Mouse (Mus musculus): ENCODE results near the gene Slc4a1.

Slc4a1 gene

DNA sequence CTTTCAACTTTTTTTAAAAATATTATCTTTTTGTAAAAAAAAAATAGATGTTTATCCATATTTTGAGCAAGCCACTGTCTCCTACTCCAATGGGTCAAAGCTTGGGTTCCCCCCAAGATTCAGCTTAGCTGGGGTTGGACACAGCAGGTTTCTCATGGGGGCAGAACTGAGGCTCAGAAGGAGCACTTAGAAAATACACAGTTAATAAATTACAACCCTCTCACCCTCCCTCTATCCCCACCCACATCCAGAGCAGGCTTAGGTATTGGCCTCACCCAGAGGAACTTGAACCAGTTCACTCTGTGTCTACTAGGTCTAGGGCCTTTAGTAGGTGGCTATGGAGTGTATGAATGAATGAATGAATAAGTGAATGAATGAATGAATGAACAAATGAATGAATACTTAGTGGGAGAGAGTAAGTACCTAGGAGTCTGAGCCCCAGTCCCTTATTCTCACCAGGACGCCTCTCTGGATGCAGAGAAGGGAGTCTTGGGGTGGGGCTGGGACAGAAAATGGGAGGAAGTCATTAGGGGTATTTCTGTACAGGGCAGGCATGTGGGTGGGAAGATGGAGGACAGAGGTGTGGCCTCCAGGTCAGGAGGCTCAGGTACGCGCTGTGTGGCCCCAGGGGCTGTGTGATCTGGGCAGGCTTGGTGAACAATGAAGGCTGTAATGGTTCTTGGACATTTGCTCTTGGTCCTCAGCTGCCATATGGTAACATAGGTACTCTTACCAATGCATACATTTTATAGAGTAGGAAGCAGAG is 16.6 kb downstream of the Slc4a1 start:
- DNase-seq, result no peak

DNA sequence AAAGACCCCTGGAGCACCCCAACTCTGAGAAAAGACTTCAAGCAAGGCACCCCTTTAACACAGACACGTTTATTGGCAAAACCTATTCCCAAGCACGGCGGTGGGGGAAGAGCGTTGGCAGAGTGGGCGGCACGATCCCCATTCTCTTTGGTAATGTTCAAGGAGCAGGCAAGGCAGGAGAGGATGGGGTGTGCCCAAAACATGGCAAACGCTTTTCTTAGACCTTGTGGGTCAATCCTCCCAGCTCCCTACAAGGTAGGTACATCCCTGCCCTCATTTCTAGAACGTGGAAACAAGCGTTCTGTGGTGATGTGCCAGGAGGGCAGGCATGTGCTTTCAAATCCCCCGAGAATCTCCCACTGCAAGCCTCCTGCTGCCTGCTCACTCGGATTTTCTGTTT is 17.2 kb downstream of the Slc4a1 start:
- no peak for DNase-seq

DNA sequence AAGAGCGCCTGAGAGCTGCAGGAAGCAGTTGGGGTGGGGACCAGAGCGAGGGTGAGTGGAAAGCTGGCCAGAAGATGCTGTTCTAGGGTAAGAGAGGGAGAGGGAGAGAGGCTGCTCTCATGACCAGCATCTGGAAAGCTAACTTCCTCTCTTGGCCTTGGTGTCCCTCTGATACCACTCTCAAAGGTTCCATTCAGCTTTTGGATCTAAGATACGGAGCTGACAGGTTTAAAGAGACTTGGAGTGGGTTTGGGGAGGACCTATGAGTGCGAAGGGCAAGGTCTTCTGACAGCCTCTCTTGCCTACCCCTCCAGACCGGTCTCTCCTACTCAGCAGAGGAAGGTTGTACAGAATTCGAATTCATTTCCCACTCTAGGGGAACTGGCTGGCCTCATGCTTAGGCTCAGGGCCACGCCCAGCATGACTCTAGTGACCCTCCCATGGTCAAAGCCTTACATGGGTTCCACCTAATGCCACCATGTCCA is 17.9 kb downstream of the Slc4a1 start:
- DNase-seq, result no peak

DNA sequence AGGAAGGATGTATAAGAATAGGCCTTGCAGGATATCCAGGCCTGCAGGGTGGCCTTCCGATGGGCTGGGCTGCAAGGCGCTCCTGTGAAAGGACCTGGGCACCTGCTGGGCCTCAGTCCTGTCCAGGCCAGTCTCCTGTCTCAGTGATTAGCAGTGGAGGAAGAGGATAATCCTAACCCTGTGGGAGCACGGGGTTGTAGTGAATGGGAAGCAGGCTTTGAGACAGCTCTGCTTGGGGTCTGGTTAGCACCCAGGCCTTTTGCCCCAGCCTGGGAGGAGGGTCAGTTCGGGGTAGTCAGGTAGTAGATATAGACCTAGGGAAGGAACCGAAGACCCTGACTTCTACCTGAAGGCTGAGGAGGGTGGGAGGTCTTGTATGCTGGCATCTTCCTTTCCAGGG is 18.3 kb downstream of the Slc4a1 start:
- no peak for DNase-seq

GRCm38 (mm10) chr11:102346926-102347325 is 19.1 kb downstream of the Slc4a1 start:
- DNase-seq, result no peak

GRCm38 (mm10) chr11:102344458-102344857 is 21.5 kb downstream of the Slc4a1 start:
- DNase-seq, result no peak

DNA sequence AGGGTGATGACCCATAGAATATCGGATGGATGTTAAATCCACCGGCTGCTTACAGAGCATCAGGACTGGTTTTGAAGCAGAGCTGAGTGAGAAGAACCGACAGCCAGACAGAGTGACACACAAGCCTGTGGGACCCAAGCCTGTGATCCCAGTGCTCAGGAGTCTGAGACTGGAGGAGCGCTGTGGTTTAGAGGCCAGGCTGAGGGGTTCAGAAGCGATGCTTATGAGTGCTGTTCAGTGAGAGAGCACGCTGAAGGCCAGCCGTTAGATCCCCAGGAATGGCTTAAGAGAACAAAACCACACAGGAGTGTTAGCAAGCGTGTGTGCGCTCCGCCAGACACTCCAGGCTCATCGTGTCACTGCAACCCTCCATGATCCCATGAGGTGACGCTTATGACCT is 23.3 kb downstream of the Slc4a1 start:
- no peak for DNase-seq

DNA sequence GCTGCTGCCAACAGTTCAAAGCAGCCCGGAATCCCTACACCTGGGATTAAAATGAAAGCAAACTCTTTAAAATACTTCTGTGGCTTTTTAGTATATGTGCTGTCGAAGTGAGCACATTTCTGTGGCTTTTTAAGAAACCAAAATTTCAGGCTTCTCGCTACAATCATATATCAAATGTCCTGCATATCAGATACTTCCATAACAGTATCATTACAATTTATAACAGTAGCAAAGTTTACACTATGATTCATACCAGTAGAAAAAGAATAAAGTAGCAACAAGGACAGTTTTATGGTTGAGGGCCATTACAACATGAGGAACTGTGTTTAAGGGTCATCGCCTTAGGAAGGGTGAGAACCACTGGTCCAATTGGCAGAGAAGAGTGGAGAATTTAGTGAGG is 24.9 kb downstream of the Slc4a1 start:
- no peak for DNase-seq

GRCm38 (mm10) chr11:102339624-102340023 is 26.4 kb downstream of the Slc4a1 start:
- DNase-seq, result peak; percentile 60 to 70

GRCm38 (mm10) chr11:102339195-102339594 is 26.8 kb downstream of the Slc4a1 start:
- peak; percentile 84 to 91 for DNase-seq

GRCm38 (mm10) chr11:102338561-102338960 is 27.4 kb downstream of the Slc4a1 start:
- peak; percentile 96 to 99 for DNase-seq

DNA sequence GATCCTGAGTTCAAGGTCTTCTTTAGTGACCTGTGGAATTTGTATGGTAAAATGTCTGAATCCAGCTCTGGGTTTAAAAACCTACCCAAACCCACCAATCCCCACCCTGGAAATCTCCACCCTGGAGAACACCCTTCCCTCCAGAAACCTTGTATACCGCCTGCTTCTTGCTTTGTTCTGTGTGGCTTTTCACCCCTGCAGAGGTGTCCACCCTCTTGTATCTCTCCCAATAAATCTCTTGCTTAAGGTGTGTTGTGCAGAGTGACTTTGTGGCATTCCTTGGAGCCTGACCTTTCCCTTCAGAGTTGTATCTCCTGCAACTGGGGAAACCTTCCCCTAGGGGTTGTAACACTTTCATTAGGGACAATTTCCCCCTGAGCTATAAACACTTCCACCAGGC is 28.1 kb downstream of the Slc4a1 start:
- DNase-seq, result no peak

DNA sequence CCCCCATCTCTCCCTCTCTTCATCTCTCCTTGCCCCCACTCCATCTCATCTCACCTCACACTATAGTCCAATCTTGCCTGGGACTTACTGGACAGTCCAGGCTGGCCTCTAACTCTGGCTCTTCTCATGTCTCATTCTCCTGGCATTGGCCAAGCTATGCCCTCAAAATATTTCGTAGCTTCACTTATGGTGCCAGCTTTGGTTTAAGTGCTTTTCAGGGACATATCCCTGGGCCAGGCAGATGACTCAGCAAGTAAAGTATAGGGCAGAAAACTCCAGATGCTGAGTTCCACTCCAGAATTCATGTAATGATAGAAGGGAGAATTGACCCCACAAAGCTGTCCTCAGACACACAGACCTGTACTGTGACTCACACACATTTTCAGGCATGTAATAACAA is 29.8 kb downstream of the Slc4a1 start:
- DNase-seq, result no peak

DNA sequence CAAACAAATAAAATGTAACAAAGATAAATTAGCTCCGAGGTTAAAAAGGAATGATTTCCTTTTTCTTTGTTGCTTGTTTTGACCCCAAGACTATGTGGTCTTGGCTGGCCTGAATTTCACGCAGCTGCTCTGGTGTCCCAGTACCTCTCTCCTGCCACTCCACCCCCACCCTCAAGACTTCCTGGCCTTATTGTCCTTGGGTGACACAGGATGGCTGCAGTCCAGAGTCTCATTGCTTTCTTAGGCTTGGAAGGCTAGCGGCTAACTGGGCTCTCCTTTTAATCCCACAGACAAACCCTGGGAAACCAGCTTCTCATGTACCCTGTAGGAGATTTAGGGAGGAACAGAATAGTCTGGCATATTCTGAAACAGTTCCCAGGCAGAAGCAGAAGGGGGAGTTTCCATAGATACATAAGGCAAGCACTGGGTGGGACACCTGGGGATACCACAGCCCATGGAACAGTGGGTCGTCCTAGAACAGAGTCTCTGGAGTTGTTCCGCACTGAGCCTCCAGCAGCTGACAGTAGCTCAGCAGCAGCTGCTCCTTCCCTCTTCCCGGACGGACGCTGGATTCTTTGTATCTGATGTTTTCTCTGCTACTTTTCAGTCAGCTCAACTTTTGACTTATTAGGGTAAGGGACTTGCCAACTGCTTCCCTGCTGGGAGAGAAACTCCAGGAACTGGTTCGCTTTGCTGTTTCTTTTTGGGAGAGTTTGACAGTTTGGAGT is 30.9 kb downstream of the Slc4a1 start:
- peak; percentile 30 to 45 for DNase-seq

- DNase-seq, result no peak
These were observed 32.0 kb downstream of the Slc4a1 start for GRCm38 (mm10) chr11:102334010-102334409.

- no peak for DNase-seq
These were observed 32.9 kb downstream of the Slc4a1 start for GRCm38 (mm10) chr11:102333061-102333460.

- DNase-seq, result no peak
These were observed 34.2 kb downstream of the Slc4a1 start for GRCm38 (mm10) chr11:102331806-102332205.

DNA sequence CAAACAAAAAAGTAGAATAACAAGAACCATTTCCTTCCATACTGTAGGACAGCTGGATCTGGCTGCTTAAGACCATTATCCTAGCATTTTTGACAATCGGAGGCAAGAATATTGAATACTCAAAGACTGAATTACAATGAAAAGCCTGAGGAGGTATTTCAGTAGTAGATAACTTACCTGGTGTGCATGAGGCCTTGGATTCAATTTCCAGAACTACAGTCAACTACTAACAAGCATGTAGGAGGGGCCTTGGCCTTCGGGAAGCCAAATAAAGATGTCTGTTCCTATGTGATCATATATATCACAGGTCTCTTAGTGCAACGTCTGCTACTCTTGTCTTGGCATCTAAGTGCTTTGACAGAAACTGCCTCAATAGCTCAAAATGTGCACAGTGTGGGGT is 36.0 kb downstream of the Slc4a1 start:
- no peak for DNase-seq

- no peak for DNase-seq
These were observed 36.5 kb downstream of the Slc4a1 start for GRCm38 (mm10) chr11:102329518-102329917.

- no peak for DNase-seq
These were observed 38.2 kb downstream of the Slc4a1 start for GRCm38 (mm10) chr11:102327839-102328238.

DNA sequence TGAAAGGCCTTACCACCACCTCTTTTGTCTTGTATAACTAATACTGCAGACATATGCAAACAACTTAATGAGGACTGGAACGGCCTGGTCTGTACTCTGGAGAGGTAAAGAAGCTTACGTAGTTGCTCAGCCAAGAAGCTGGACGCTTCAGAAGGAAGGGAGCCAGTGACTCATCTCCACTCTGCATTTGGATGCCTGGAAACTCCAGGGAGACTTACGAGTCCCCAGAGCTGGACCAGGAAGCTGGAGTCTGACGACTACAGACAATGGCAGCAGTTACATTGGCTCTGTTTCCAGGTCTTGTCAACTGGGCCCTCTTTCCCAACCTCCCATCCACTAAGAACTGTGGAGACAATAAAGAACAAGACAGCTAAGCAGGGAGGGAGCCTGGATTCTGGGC is 38.8 kb downstream of the Slc4a1 start:
- DNase-seq, result no peak

- DNase-seq, result no peak
These were observed 42.5 kb downstream of the Slc4a1 start for GRCm38 (mm10) chr11:102323516-102323915.

- no peak for DNase-seq
These were observed 44.1 kb downstream of the Slc4a1 start for GRCm38 (mm10) chr11:102321931-102322330.

DNA sequence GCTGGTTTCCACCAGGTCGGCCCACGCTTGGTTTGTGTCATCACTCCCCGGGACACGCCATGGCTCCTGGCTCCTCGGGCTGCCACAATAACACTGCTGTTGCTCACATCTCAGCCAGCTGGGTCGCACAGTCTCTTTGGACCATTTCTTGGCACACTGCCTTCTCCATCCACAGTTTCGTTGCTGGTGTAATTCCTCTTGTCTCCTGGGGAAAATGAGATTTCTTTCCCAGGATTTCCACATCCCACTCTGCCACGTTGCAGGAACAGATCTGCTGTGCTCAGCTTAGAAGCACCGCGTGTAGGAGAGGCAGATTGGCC is 45.4 kb downstream of the Slc4a1 start:
- peak in 1 of 2 experiments; percentile 78 for DNase-seq
